Mouse (Mus musculus): ENCODE results near the gene Vmn1r4. TPM values are rescaled to one million over a fixed set of nuclear protein-coding genes. Genes with fewer than 3 reads are reported as not detected.

Gene Vmn1r4
- polyA plus RNA-seq (2016; fragmentation: Nextera tagmentation; extraction: Ambion mirVana): 0.13 and 0.16 TPM in 2 replicates

DNA sequence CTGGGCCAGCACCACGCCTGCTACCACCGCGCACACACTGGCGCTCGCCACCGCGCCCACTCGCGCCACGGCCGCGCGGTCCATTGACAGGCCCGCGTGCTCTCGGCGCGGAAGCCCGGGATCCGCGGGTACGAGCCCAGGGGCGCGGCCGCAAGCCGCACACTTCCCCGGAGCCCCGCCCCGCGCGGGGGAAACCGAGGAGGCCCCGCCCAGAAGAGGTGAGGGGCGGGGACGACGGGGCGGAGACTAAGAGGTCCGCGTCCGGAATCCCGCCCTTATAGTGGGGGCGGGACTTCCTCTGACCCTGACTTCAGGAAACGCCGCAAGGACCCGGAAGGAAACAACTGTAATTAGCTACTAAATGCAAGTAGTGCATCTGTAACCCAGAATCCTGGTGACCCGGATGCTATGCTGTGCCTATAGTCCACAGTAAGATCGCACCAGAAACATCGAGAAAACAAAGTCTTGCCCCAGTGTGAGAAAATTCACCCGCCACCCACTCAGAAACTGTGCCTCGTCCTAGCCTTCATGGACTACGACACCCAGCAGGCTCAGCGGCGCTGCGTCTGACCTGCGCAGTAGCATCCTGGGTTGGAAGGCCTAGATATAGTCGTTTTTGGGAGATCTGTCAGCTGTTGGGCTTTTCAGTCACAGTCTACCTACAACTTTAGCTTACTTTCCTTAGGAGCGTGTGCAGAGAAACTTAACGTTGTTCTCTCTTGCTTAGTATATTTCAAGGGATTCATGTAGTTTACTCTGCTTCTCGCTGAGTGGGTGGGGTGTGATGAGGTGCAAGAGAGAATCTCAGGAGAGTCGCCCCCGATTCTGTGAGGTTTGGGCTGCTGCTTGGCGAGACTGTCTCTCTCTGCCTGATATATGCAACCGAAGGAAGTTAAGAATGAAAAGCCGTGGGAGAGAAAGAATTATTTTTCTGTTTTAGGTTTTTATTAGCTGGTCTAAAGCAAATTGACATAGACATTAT, at the start of gene Vmn1r4, which contains the start of gene Nt5c3:
Gene Vmn1r4, plus strand, starts transcription at position 290 of the 982 bp plus-strand sequence.
Gene Nt5c3, minus strand, starts transcription at position 207 of the 982 bp plus-strand sequence.
- Histone ChIP-seq H3K36me3 (no peaks in the 10 kb centered on the region), H3K27ac (peak within 1 kb of the TSS; percentile 94), H3K4me3 (peak within 1 kb of the TSS; percentile 83), H3K4me1 (peaks cover 19% of the 10 kb centered on the region), H3K27me3 (ENCODE audit: insufficient read depth, poor library complexity, severe bottlenecking) (no peaks in the 10 kb centered on the region), H3K9me3 (no peaks in the 10 kb centered on the region)
- peak; percentile 96 for DNase-seq (ENCODE audit: low spot score)
- WGBS: 4% methylated on average over 64 of the region's 64 CpGs

- DNase-seq (ENCODE audit: low spot score): no peak
- Histone ChIP-seq H3K4me3 (no peak overlapping the region), H3K27me3 (ENCODE audit: insufficient read depth, poor library complexity, severe bottlenecking) (no peaks in the 10 kb centered on the region), H3K4me1 (peaks cover 20% of the 10 kb centered on the region; the same call in 1 of the 2 replicates), H3K36me3 (peaks cover 55% of the 10 kb centered on the region), H3K9me3 (no peaks in the 10 kb centered on the region), H3K27ac (no peak overlapping the region)
- 62% methylated on average over 4 of the region's 4 CpGs for WGBS
Measured at GRCm38 (mm10) chr6:56876870-56877269, 46.9 kb upstream of the Vmn1r4 start.

DNA sequence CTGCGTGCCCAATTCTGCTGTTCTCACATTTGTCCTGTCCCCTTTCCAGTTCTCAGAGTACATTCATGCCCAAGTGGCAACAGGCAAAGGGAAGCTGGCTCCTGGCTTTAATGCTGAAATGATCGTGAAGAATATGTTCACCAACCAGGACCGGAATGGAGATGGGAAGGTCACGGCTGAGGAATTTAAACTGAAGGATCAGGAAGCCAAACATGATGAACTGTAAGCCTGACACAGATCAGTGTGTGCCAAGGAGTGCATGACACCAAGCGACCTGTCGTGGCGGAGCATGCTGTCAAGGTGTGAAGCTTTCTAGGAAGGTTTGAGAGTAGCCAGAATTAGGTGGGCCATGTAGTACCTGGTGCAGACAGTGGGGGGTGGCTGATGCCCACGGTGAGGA, 45.8 kb upstream of the Vmn1r4 start:
- Histone ChIP-seq H3K4me1 (peaks cover 20% of the 10 kb centered on the region; the same call in 1 of the 2 replicates), H3K36me3 (peaks cover 64% of the 10 kb centered on the region), H3K4me3 (no peak overlapping the region), H3K9me3 (no peaks in the 10 kb centered on the region), H3K27ac (no peak overlapping the region), H3K27me3 (ENCODE audit: insufficient read depth, poor library complexity, severe bottlenecking) (no peaks in the 10 kb centered on the region)
- DNase-seq (ENCODE audit: low spot score): no peak
- whole genome bisulfite sequencing: 90% methylated on average over 8 of the region's 8 CpGs

- 20% methylated on average over 1 of the region's 1 CpGs for WGBS
Measured at GRCm38 (mm10) chr6:56879352-56879955, 44.4 kb upstream of the Vmn1r4 start.

GRCm38 (mm10) chr6:56888561-56888960, 35.3 kb upstream of the Vmn1r4 start:
- Histone ChIP-seq H3K36me3 (peaks cover 62% of the 10 kb centered on the region), H3K9me3 (no peaks in the 10 kb centered on the region), H3K4me1 (no peaks in the 10 kb centered on the region), H3K27me3 (ENCODE audit: insufficient read depth, poor library complexity, severe bottlenecking) (no peaks in the 10 kb centered on the region), H3K4me3 (no peak overlapping the region), H3K27ac (no peak overlapping the region)
- no peak for DNase-seq (ENCODE audit: low spot score)
- 89% methylated on average over 6 of the region's 6 CpGs for WGBS

More at GRCm38 (mm10) chr6:56879352-56879955, 44.4 kb upstream of the Vmn1r4 start:
- H3K4me1 ChIP-seq: peaks cover 20% of the 10 kb centered on the region; the same call in 1 of the 2 replicates
- peaks cover 67% of the 10 kb centered on the region for H3K36me3 ChIP-seq
- H3K9me3 ChIP-seq: no peaks in the 10 kb centered on the region
- peak overlapping the region; percentile 4; the same call in 1 of the 2 replicates for H3K27ac ChIP-seq
- no peaks in the 10 kb centered on the region for H3K27me3 ChIP-seq (ENCODE audit: insufficient read depth, poor library complexity, severe bottlenecking)
- H3K4me3 ChIP-seq: no peak overlapping the region
- no peak for DNase-seq (ENCODE audit: low spot score)

- Histone ChIP-seq H3K27ac (no peak overlapping the region), H3K9me3 (no peaks in the 10 kb centered on the region), H3K4me3 (no peak overlapping the region), H3K4me1 (no peaks in the 10 kb centered on the region), H3K27me3 (ENCODE audit: insufficient read depth, poor library complexity, severe bottlenecking) (no peaks in the 10 kb centered on the region), H3K36me3 (peaks cover 50% of the 10 kb centered on the region)
- DNase-seq (ENCODE audit: low spot score): no peak
- WGBS: 85% methylated on average over 2 of the region's 2 CpGs
Measured at GRCm38 (mm10) chr6:56890762-56891161, 33.1 kb upstream of the Vmn1r4 start.

- Histone ChIP-seq H3K4me1 (peaks cover 33% of the 10 kb centered on the region), H3K27me3 (ENCODE audit: insufficient read depth, poor library complexity, severe bottlenecking) (no peaks in the 10 kb centered on the region), H3K27ac (peak overlapping the region; percentile 7; the same call in 1 of the 2 replicates), H3K4me3 (no peak overlapping the region), H3K36me3 (no peaks in the 10 kb centered on the region), H3K9me3 (no peaks in the 10 kb centered on the region)
- WGBS: 58% methylated on average over 3 of the region's 3 CpGs
- no peak for DNase-seq (ENCODE audit: low spot score)
Measured at GRCm38 (mm10) chr6:56899601-56900000, 24.2 kb upstream of the Vmn1r4 start.

- no peaks in the 10 kb centered on the region for H3K9me3 ChIP-seq
- peak overlapping the region; percentile 48 for H3K4me3 ChIP-seq
- H3K36me3 ChIP-seq: no peaks in the 10 kb centered on the region
- peaks cover 38% of the 10 kb centered on the region for H3K4me1 ChIP-seq
- H3K27ac ChIP-seq: peak overlapping the region; percentile 47; the same call in 1 of the 2 replicates
- 72% methylated on average over 3 of the region's 3 CpGs for WGBS
- H3K27me3 ChIP-seq (ENCODE audit: insufficient read depth, poor library complexity, severe bottlenecking): no peaks in the 10 kb centered on the region
- DNase-seq (ENCODE audit: low spot score): no peak
Measured at GRCm38 (mm10) chr6:56901336-56901735, 22.5 kb upstream of the Vmn1r4 start.

DNA sequence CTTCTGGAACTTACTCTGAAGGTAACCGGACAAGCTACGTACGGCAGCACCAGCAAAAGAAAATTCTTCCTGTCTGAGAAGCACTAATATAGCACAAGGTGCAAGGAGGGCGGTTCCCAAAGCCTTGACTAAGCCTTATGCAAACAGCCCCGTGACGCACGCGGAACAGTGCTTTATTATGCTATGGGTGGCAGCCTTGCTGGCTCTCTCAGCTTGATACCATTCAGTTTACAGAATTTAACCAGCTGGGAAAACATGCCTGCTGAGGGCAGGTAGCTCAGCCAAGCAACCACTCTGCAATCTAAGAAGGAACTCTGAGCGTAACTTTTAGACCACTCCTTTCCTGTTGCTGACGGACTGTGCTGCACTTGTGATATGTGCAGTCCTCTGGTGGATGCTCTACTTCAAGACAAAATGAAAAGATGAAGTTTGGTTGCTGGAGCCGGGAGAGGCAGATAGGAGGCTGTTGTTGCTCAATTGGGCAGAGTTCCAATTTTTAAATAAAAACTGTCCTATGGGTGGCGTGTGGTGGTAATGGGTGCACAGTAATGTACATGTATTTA, 21.9 kb upstream of the Vmn1r4 start:
- DNase-seq (ENCODE audit: low spot score): peak; percentile 82
- Histone ChIP-seq H3K4me1 (peaks cover 38% of the 10 kb centered on the region), H3K4me3 (peak overlapping the region; percentile 48), H3K27me3 (ENCODE audit: insufficient read depth, poor library complexity, severe bottlenecking) (no peaks in the 10 kb centered on the region), H3K9me3 (no peaks in the 10 kb centered on the region), H3K27ac (peak overlapping the region; percentile 47), H3K36me3 (no peaks in the 10 kb centered on the region)
- WGBS: 24% methylated on average over 12 of the region's 12 CpGs

GRCm38 (mm10) chr6:56902606-56903520, 21.0 kb upstream of the Vmn1r4 start:
- Histone ChIP-seq H3K4me1 (peaks cover 38% of the 10 kb centered on the region), H3K9me3 (no peaks in the 10 kb centered on the region), H3K36me3 (no peaks in the 10 kb centered on the region), H3K27ac (peak overlapping the region; percentile 59), H3K27me3 (ENCODE audit: insufficient read depth, poor library complexity, severe bottlenecking) (no peaks in the 10 kb centered on the region), H3K4me3 (no peak overlapping the region)
- DNase-seq (ENCODE audit: low spot score): peak; percentile 81
- WGBS: 64% methylated on average over 7 of the region's 7 CpGs

DNA sequence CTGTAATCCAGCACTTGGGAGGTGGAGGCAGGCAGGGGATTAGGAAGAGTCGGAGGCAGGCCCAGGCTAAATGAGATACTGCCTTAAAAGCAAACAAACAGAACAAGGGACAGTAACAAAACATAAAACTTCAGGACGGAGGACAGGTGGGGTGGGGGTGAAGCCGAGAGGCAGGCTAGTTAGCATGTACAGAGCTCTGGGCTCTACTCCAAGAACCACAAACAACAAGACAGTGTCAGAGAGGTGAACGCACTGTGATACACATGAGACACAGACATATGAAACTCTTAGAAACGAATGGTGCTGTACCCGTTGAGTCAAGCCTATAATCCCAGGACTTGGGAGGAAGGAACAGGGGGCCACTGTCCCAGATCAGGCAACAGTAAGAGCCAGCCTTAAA, 20.0 kb upstream of the Vmn1r4 start:
- Histone ChIP-seq H3K4me3 (no peak overlapping the region), H3K9me3 (no peaks in the 10 kb centered on the region), H3K27me3 (ENCODE audit: insufficient read depth, poor library complexity, severe bottlenecking) (no peaks in the 10 kb centered on the region), H3K36me3 (no peaks in the 10 kb centered on the region), H3K27ac (0 out of 2 replicates have a peak overlapping the region, but pooled peaks have one; percentile 16), H3K4me1 (peaks cover 38% of the 10 kb centered on the region)
- 49% methylated on average over 6 of the region's 6 CpGs for WGBS
- no peak for DNase-seq (ENCODE audit: low spot score)

- WGBS: 74% methylated on average over 1 of the region's 1 CpGs
- H3K4me3 ChIP-seq: no peak overlapping the region
- H3K36me3 ChIP-seq: no peaks in the 10 kb centered on the region
- H3K4me1 ChIP-seq: peaks cover 37% of the 10 kb centered on the region
- no peak for DNase-seq (ENCODE audit: low spot score)
- no peaks in the 10 kb centered on the region for H3K9me3 ChIP-seq
- no peak overlapping the region for H3K27ac ChIP-seq
- H3K27me3 ChIP-seq (ENCODE audit: insufficient read depth, poor library complexity, severe bottlenecking): no peaks in the 10 kb centered on the region
Measured at GRCm38 (mm10) chr6:56904330-56904729, 19.5 kb upstream of the Vmn1r4 start.

Measured in heart, embryonic 10.5 days (tissue).